Mouse (Mus musculus) hindbrain, embryonic 15.5 days (tissue): ENCODE data around the gene Sox2. TPM values are rescaled to one million over a fixed set of nuclear protein-coding genes. Genes with fewer than 3 reads are reported as not detected.

Experiments
- ATAC-seq: fragments of 200-750 bp; cut with Nextera tagmentation; 2 replicates; pipeline ENCODE4 v1.8.0; 2017; ENCODE audit warnings: low read depth, moderate number of reproducible peaks, moderate TSS enrichment; ENCODE audit not compliant: low FRiP score
- H3K27ac ChIP-seq: fragments of 300-500 bp; sonication (generic); replicated peaks from 2 replicates; pipeline ENCODE4 v1.5.1; 2015; ENCODE audit warnings: mild to moderate bottlenecking, inconsistent platforms
- H3K27me3 ChIP-seq: fragments of 300-500 bp; sonication (generic); 2 replicates; pipeline ENCODE4 v1.6.1; 2015; ENCODE audit warnings: control low read depth, inconsistent platforms
- H3K36me3 ChIP-seq: fragments of 300-500 bp; sonication (generic); 2 replicates; pipeline ENCODE4 v1.6.1; 2015; ENCODE audit warnings: control low read depth, inconsistent platforms
- H3K4me1 ChIP-seq: fragments of 300-500 bp; sonication (generic); replicated peaks from 2 replicates; pipeline ENCODE4 v1.6.1; 2015; ENCODE audit warnings: control low read depth, inconsistent platforms
- H3K4me2 ChIP-seq: fragments of 300-500 bp; sonication (generic); 2 replicates; pipeline ENCODE4 v1.6.1; 2015; ENCODE audit warnings: moderate library complexity, mild to moderate bottlenecking, inconsistent platforms
- H3K4me3 ChIP-seq: fragments of 300-500 bp; sonication (generic); 2 replicates; pipeline ENCODE4 v1.5.1; 2015; ENCODE audit warnings: mild to moderate bottlenecking, inconsistent platforms
- H3K9ac ChIP-seq: fragments of 300-500 bp; sonication (generic); 2 replicates; pipeline ENCODE4 v1.6.1; 2015; ENCODE audit warnings: inconsistent platforms
- H3K9me3 ChIP-seq: fragments of 300-500 bp; sonication (generic); 2 replicates; pipeline ENCODE4 v1.6.1; 2016; ENCODE audit warnings: control low read depth, inconsistent platforms
- WGBS: fragments of 180-500 bp; shearing (Covaris S2); methylation state at CpG from one replicate; pipeline ENCODE4 v1.1.7; 2015; 5-methylcytosine and 5-hydroxymethylcytosine counted together
- polyA plus RNA-seq: library from polyadenylated mRNA; unstranded; fragments of >200 nt; fragmentation: Nextera tagmentation; extraction: Ambion mirVana; gene quantifications from 2 replicates; pipeline ENCODE4 v1.2.1, GENCODE M21; 2015

Sox2 gene
- polyA plus RNA-seq, 1 experiment from 2014 or later: 19.2 TPM

- H3K4me3 ChIP-seq: peak overlapping the region; percentile 30
- H3K27ac ChIP-seq: peak overlapping the region; percentile 61
- H3K27me3 ChIP-seq: peaks cover 30% of the 10 kb centered on the region
- H3K36me3 ChIP-seq: no peaks in the 10 kb centered on the region
- 12% methylated on average over 5 of the region's 5 CpGs for WGBS
- H3K9me3 ChIP-seq: no peaks in the 10 kb centered on the region
- H3K4me1 ChIP-seq: peaks cover 32% of the 10 kb centered on the region
- H3K9ac ChIP-seq: peak overlapping the region; percentile 5; the same call in 1 of the 2 replicates
- H3K4me2 ChIP-seq: peak overlapping the region; percentile 54
- ATAC-seq: no peak
These were observed 12.3 kb upstream of the Sox2 start for GRCm38 (mm10) chr3:34637926-34638325.

DNA sequence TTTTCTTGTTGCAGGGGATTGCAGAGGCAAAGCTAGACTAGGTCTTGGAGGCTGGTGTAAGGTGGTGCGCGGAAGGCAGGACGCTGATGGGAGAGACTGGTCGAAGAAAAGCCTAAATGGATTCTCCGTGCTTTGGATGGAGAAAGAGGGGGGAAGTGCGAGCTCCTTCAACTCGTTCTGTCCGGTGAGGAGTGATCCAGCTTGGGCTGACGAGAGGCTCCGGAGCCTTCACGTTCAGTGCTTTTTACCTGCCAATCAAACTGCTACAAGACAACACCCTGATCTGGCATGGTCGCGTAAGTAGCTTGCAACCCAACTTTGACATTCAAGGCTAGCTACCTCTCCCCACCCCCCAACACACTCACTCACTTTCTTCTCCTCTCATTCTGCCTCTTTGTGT, 11.9 kb upstream of the Sox2 start:
- peaks cover 33% of the 10 kb centered on the region for H3K27me3 ChIP-seq
- H3K4me3 ChIP-seq: peak overlapping the region; percentile 30
- peaks cover 32% of the 10 kb centered on the region for H3K4me1 ChIP-seq
- H3K27ac ChIP-seq: peak overlapping the region; percentile 61
- ATAC-seq: no peak
- H3K9me3 ChIP-seq: no peaks in the 10 kb centered on the region
- H3K9ac ChIP-seq: peak overlapping the region; percentile 5; the same call in 1 of the 2 replicates
- H3K36me3 ChIP-seq: no peaks in the 10 kb centered on the region
- WGBS: 2% methylated on average over 13 of the region's 13 CpGs
- H3K4me2 ChIP-seq: peak overlapping the region; percentile 54

DNA sequence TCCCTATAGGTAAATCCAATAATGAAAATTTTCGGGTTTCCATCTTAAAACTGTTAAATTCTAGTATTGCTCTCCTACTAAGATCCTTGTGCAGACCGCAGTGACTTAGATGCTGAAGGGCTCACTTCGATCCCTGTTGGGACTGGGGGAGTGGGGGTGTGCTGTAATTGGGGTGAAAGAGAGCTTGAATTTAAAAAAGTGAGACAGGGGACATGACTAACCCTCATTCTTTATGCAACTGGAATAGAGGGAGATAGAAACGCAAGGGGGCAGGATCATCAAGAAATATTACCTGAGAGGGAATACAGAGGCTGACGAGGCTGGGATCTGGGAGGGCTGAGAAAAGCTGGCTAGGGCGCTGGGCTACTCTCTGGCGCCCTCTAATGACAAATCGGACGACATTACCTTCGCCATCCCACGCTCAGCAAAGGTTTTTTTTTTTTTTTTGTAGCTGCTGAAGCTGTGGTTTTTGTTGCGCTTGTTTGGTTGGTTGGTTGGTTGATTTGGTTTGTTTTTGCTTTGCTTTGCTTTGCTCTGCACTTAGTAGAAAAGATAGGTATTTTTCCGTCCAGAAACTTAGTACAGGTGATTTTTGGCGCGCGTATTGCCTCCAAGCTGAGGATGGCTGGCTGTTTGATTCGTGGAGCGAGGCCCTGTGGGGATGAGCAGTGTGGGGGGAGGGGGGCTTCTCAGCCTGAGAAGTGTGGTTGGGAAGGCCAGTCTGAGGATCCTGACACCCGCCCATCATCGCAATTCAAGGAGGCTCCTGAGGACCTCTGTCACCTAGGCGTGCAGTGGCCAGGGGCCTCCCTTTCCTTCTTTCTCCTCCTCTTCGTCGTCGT, 11.0 kb upstream of the Sox2 start:
- peak; percentile 67 for ATAC-seq

GRCm38 (mm10) chr3:34639873-34640270, 10.3 kb upstream of the Sox2 start:
- H3K9ac ChIP-seq: 0 out of 2 replicates have a peak overlapping the region, but pooled peaks have one; percentile 33
- H3K4me1 ChIP-seq: peaks cover 32% of the 10 kb centered on the region
- H3K4me2 ChIP-seq: peak overlapping the region; percentile 54
- H3K27ac ChIP-seq: peak overlapping the region; percentile 69
- WGBS: 5% methylated on average over 10 of the region's 10 CpGs
- peak overlapping the region; percentile 31 for H3K4me3 ChIP-seq
- H3K27me3 ChIP-seq: peaks cover 47% of the 10 kb centered on the region
- no peaks in the 10 kb centered on the region for H3K9me3 ChIP-seq
- H3K36me3 ChIP-seq: no peaks in the 10 kb centered on the region
- no peak for ATAC-seq

More for the DNA sequence above, 11.0 kb upstream of the Sox2 start:
- H3K36me3 ChIP-seq: no peaks in the 10 kb centered on the region
- H3K9me3 ChIP-seq: no peaks in the 10 kb centered on the region
- H3K4me1 ChIP-seq: peaks cover 32% of the 10 kb centered on the region
- peak overlapping the region; percentile 54 for H3K4me2 ChIP-seq
- peak overlapping the region; percentile 31 for H3K4me3 ChIP-seq
- peak overlapping the region; percentile 33; the same call in 1 of the 2 replicates for H3K9ac ChIP-seq
- peaks cover 42% of the 10 kb centered on the region for H3K27me3 ChIP-seq
- WGBS: 5% methylated on average over 24 of the region's 24 CpGs
- H3K27ac ChIP-seq: peak overlapping the region; percentile 69

- Histone ChIP-seq H3K27ac (no peak overlapping the region), H3K9me3 (no peaks in the 10 kb centered on the region), H3K4me2 (peak overlapping the region; percentile 54), H3K36me3 (no peaks in the 10 kb centered on the region), H3K27me3 (peaks cover 51% of the 10 kb centered on the region), H3K9ac (no peak overlapping the region), H3K4me1 (peaks cover 32% of the 10 kb centered on the region), H3K4me3 (peak overlapping the region; percentile 31; the same call in 1 of the 2 replicates)
- ATAC-seq: no peak
- 11% methylated on average over 8 of the region's 8 CpGs for WGBS
These were observed 9.9 kb upstream of the Sox2 start for GRCm38 (mm10) chr3:34640276-34640675.

DNA sequence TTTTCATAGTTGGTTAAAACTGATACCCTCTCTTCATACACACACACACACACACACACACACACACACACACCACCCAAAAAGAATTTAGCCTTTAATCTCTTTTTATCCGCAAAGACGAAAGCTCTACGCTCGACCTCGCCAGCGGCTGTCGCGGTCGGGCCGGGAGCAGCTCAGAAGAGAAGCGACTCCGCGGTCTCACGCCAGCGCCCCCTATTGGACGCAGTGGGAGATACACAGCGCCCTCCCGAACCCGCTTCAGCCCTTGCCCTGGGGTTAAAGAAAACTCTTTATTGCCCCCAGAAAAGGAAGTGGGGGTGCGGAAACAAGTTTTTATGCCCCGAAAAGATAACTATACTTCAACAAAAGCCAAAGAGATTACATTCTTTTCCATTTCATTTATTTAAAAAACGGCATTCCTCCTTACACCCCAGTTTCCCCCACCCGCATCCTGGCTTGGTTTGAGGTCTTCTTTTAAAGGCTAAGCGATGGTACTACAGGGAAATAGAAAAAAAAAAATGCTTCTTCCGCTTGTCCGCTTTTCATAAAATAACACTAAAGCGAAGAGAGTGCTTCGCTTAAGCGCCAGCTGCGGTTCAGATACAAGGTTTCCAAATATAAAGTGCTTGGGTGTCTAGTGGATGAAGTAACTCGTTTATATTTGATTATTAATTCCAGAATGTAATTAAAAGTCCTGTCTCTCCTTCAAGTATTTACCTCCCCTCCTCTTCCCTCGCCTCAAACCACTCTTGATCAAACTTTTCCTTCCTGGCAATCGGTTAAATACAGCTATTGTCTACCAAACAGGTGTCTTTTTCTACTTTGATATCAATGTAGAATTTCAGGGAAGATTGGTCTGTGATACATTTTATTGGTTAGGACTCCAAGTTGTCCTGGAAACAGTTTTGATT, 9.3 kb upstream of the Sox2 start:
- Histone ChIP-seq H3K36me3 (no peaks in the 10 kb centered on the region), H3K9me3 (no peaks in the 10 kb centered on the region), H3K4me3 (peak overlapping the region; percentile 31), H3K27ac (peak overlapping the region; percentile 69; the same call in 1 of the 2 replicates), H3K4me2 (peak overlapping the region; percentile 54), H3K27me3 (peaks cover 58% of the 10 kb centered on the region), H3K9ac (0 out of 2 replicates have a peak overlapping the region, but pooled peaks have one; percentile 0), H3K4me1 (peaks cover 32% of the 10 kb centered on the region)
- WGBS: 7% methylated on average over 33 of the region's 33 CpGs
- no peak for ATAC-seq

GRCm38 (mm10) chr3:34641756-34642497, 8.3 kb upstream of the Sox2 start:
- no peak for ATAC-seq
- H3K4me3 ChIP-seq: peak overlapping the region; percentile 31
- 2% methylated on average over 38 of the region's 38 CpGs for WGBS
- H3K9me3 ChIP-seq: no peaks in the 10 kb centered on the region
- no peaks in the 10 kb centered on the region for H3K36me3 ChIP-seq
- H3K9ac ChIP-seq: peak overlapping the region; percentile 30; the same call in 1 of the 2 replicates
- H3K27me3 ChIP-seq: peaks cover 64% of the 10 kb centered on the region
- H3K27ac ChIP-seq: peak overlapping the region; percentile 69
- peak overlapping the region; percentile 54 for H3K4me2 ChIP-seq
- peaks cover 32% of the 10 kb centered on the region for H3K4me1 ChIP-seq

GRCm38 (mm10) chr3:34642498-34642941, 7.7 kb upstream of the Sox2 start:
- ATAC-seq: peak; percentile 80
- Histone ChIP-seq H3K27me3 (peaks cover 66% of the 10 kb centered on the region), H3K36me3 (no peaks in the 10 kb centered on the region), H3K27ac (peak overlapping the region; percentile 69), H3K9me3 (no peaks in the 10 kb centered on the region), H3K4me3 (peak overlapping the region; percentile 31), H3K4me2 (peak overlapping the region; percentile 54), H3K4me1 (peaks cover 32% of the 10 kb centered on the region), H3K9ac (peak overlapping the region; percentile 30; the same call in 1 of the 2 replicates)
- under 1% methylated on average over 20 of the region's 20 CpGs for WGBS

- no peak overlapping the region for H3K9ac ChIP-seq
- peaks cover 35% of the 10 kb centered on the region for H3K4me1 ChIP-seq
- H3K27me3 ChIP-seq: peaks cover 69% of the 10 kb centered on the region
- WGBS: 21% methylated on average over 5 of the region's 5 CpGs
- H3K36me3 ChIP-seq: no peaks in the 10 kb centered on the region
- H3K4me3 ChIP-seq: no peak overlapping the region
- peak overlapping the region; percentile 69 for H3K27ac ChIP-seq
- ATAC-seq: no peak
- no peaks in the 10 kb centered on the region for H3K9me3 ChIP-seq
- H3K4me2 ChIP-seq: peak overlapping the region; percentile 54
These were observed 7.1 kb upstream of the Sox2 start for GRCm38 (mm10) chr3:34643067-34643466.

- peak overlapping the region; percentile 57; the same call in 1 of the 2 replicates for H3K27ac ChIP-seq
- H3K4me3 ChIP-seq: no peak overlapping the region
- H3K4me1 ChIP-seq: peaks cover 32% of the 10 kb centered on the region
- peaks cover 69% of the 10 kb centered on the region for H3K27me3 ChIP-seq
- no peak for ATAC-seq
- no peaks in the 10 kb centered on the region for H3K9me3 ChIP-seq
- H3K9ac ChIP-seq: no peak overlapping the region
- peak overlapping the region; percentile 54; the same call in 1 of the 2 replicates for H3K4me2 ChIP-seq
- H3K36me3 ChIP-seq: no peaks in the 10 kb centered on the region
- 29% methylated on average over 15 of the region's 15 CpGs for WGBS
These were observed 6.6 kb upstream of the Sox2 start for GRCm38 (mm10) chr3:34643536-34644115.

- Histone ChIP-seq H3K27ac (no peak overlapping the region), H3K27me3 (peaks cover 64% of the 10 kb centered on the region), H3K4me2 (no peak overlapping the region), H3K9me3 (no peaks in the 10 kb centered on the region), H3K4me1 (peaks cover 44% of the 10 kb centered on the region), H3K9ac (no peak overlapping the region), H3K4me3 (no peak overlapping the region), H3K36me3 (no peaks in the 10 kb centered on the region)
- 5% methylated on average over 10 of the region's 10 CpGs for WGBS
- ATAC-seq: no peak
These were observed 4.0 kb upstream of the Sox2 start for GRCm38 (mm10) chr3:34646169-34646568.
